Mouse (Mus musculus) spleen, postnatal 10 days (tissue): Measurements from ENCODE around the gene Mpnd.

Experiments
- DNase-seq, 2 experiments: peaks; one replicate each; pipeline ENCODE4 v3.0.0; 2021 to 2022; ENCODE audit warnings: low spot score in 2 of 2

Mpnd gene

DNA sequence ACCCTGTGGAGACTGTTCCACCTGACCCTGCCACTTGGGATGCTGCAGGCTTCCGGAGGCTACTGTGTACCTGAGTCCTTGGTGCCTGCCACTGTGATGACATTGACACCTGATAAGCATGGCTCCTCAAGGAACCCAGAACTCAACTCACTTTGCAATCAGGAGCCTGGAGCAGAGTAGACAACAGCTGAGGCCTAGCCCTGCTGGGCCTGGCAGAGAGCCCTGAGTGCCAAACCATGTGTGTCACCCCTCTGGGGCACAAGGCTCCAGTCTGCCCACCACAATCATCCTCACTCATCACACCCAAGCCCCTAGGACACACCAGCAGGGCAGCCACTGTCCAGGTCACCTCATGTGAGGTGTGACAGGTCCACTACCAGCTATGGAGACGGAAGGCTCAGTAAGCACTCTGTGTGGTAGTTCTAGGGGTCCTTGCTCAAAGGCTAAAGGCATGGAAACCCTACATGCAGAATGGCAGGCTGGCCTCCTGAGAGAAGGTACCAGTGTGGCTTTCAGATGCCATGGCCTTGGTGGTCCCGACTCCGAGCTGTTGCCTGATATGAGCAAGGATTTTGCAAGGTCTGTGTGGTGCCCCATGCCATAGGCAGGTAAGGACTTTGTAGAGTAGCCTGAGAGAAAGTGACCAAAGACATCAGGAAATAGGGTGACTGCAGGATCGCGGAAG, 15.0 kb downstream of the Mpnd start:
- no peak for DNase-seq

DNA sequence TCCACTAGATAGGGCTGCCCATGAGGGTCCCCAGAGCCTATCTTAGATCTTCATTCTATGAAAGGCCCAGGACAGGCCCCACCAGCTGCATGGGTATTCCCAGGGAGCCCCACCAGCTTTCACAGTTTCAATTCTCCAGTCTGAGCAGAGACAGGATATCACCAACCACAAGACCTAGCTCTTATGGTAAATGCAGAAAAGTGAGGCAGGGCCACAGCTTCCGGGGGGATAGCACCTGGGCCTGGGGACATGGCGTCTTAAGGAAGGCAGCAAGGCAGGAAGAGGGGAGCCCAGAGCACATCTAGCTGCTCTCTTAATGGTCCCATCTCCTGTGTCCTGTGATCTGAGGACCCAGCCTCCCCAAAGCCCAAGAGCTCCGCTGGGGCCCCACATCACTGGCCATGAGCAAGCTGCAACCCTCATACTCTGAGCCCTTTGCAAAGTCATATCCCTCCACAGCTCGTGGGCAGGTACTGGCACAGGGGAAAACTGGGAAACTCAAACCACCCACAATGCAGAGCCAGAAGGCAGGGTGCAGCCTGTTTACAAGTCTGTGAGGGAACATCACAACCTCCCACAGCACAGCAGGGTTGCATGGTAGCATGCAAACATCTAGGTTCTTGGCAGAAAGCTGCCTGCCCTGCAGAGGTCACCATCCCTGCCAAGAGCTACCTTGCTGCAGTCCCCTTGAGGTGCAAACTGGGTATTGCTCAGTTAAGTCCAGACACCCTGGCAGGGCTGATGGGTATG, 15.8 kb downstream of the Mpnd start:
- no peak for DNase-seq

DNA sequence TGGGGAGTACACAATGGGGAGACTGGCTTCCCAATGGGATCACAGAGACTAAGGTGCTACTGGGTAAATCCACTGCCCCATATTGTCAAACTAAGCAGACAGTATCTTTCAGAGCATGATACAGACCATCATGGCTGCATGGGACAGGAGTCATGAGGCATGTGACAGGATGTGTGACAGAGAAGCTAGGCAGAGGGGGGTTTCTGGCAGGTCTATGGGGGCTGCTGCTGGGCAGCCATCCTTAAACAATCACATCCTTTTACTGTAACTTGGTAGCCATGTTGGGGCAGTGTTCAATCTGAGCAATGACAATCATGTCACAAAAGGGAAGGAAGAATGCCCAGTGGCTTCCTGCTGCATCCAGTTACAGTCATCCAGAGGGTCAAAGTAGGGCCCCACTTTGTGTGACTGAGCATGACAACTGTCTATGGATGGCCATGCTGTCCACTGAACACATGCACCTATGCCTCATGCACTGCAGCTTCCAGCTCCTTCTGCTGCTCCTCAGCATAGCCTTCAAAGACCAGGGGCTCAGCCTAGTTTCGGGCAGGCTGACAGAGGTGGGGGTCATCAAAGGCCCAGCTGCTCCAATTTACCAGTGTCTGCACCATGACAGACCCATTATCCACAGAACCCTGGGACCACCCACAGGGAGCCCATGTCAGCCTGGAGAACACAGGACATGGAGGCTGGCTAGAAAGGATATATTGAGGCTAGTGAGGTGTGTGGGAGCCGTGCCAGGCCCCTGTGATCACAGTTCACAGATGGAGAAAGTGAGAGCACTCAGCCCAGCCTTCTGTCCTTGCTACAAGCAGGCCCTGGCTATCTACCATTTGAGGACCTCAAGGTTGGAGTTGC, 16.8 kb downstream of the Mpnd start:
- no peak for DNase-seq

DNA sequence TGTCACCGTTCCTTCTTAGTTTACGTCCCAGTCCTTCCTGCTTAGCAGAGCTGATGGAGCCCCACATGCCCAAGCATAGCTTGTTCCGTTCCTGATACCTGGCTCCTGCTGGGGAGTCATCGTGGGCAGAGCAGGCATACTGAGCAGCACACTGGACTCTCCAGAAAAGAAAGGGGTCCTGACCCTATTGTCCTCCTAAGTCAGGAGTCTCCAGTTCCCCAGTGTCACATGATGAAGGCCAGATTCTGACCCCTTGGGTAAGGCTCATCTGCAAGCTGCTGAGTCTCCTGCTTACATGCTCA, 17.4 kb downstream of the Mpnd start:
- DNase-seq, result no peak

DNA sequence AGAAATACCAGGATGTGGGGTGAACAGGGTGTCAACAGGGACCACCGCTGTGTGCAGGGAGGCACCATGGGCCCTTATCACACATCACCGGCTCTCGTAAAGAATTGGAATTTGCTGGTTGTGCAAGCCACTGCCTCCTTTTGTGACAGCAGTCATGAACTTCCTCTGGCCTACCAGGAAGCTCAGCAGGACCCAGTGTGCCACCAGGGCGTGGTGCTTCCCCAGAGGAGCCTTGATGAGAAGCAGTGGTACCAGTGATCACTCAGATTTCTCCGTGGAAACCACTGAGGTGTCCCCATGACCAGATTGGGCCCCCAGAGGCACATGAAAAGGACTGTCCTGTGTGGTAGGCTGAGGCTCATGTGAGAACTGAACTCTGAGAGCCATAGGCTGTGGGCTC, 17.9 kb downstream of the Mpnd start:
- no peak for DNase-seq

DNA sequence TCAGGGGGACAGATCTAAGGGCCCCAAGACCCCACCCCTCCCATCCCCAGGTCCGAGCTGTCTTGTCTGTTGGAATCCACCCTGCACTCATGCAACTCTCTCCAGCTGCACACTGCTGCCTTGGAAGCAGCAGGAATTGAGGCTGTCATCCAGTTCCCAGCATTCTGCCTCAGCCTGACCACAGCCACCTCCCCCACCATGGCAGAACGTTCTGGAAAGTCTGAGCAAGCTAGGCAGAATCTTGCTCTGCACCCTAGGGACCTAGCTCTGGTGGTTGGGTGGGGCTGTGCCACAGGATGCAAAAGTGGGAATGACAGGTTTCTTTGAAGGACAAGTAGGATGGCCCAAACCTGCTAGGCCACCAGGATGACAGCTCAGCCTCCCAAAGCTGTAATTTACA, 19.0 kb downstream of the Mpnd start:
- DNase-seq, result no peak

DNA sequence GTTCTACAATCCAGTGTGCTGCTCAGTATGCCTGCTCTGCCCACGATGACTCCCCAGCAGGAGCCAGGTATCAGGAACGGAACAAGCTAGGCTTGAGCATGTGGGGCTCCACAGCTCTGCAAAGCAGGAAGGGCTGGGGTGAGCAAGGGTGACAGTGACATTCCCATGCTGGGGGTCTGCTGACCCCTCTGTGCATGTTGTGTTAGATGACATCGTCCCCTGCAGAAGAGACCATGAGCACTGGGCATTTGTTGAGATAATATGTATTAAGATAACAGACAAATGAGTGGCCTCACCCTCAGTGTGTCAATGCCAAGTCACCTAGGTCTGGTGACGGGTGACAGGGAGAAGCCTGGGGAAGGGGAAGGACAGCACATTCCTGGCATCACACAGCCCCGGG, 19.4 kb downstream of the Mpnd start:
- no peak for DNase-seq

DNA sequence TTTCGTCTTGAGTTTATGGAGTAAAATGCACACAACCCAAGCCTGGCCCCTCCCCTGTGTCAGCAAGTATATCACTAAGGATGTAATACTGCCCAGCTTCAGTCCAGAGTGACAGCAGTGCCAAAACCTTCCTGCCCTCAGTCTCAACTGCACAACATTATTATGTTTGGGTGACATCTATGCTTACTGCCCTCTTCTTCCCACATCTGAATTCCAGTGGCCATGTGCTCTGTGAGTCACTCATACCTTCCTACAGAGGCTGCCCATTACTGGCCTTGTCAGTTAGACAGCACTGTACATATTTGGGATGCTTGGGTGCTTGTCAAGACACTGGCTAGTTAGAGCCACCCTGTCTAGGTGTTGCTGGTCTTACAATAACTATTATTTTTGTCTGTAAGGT, 20.8 kb downstream of the Mpnd start:
- DNase-seq, result no peak

DNA sequence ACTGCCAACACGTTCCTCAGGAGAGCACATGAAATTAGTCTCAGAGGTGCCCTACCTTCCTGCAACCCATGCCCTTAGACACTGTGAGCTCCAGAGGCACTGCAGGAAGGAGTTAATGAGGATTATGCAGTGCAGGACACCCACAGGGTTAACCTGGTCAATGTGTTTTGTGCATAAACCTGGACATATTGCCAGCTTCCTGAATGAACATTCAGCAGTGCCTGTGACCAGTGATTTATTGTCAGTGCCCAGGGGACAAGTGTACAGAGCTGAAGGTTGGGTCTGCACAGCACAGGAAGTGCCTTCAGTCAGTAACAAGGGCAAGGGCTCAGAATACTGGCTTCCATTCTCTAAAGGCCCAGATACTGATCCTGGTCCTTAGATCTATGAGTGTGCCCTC, 21.4 kb downstream of the Mpnd start:
- DNase-seq, result no peak

DNA sequence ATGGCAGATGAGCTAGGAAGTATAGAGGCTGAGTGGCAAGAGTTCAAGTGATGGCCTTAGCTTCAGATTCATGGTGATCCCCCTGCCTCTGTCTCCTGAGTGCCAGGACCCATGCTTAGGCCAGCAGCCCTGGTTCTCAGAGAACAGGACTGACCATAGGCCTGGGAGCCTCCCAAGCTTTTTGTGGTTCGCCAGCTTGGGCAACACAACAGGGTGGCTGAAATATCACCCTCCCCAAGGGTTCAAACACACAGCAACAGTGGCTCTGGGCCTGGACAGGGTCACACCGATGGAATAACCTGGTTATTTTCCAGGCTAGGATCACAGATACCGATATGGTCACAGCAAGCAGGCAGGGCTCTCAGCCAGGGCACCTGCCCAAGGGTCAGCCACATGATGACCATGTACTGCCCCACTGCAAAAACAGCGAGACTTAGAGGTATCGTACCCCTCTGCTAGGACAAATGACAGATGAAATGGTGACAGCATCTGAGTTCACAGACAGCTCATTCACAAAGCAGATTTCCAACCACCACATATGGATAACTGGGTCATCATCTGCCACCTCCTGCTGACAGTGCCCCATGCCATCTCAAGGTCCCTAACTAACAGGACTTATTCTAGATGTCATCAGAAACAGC, 22.4 kb downstream of the Mpnd start:
- DNase-seq, result no peak

DNA sequence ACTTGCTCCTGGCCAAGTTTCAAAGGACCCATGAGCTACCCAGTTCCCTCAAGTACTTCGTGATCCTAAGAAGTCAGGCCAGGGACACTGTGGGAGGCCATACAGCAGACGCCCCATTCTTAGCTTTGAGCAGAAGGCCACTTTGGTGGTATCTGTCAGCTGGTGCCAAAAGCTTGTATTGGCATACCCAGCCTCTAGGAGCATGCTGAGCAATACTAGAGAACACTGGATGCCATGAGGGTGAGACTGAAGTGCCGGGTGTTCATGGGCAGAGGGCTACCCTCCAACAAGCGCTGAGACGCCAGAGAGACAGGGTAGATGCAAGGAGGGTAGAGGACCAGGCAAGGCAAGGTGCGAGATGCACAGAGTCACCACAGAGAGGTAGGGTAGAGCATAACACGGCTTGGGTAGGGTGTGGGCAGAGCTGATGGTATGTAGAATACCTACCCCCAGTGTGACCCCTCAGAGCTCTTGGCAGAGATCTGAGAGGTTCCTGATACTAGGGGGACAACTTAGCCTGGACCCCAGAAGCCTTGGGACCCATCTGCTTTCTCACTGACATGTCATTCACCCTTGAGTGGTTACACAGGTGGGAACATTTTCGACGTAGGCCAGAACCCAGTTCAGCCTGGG, 24.8 kb downstream of the Mpnd start:
- DNase-seq, result no peak

DNA sequence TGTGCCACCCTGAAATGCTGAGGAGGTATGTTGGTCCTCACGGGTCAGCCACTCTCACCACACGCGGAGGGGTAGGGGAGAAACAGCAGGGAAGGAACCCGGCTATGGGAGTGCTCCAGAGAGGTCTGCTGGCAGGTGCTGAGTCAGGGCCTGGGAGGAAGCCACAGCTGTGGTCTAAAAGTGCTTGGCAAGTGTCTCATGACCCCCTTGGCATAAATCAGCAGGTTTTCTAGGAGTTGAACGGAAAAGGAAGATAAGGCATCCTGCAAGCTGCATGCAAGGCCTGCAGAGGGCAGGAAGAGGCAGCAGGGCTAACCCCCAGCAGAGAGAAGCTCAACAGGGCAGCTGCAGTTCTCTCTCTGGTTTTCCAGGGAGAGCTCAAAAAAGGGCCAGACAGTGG, 25.4 kb downstream of the Mpnd start:
- peak in 1 of 2 experiments; percentile 33 for DNase-seq

DNA sequence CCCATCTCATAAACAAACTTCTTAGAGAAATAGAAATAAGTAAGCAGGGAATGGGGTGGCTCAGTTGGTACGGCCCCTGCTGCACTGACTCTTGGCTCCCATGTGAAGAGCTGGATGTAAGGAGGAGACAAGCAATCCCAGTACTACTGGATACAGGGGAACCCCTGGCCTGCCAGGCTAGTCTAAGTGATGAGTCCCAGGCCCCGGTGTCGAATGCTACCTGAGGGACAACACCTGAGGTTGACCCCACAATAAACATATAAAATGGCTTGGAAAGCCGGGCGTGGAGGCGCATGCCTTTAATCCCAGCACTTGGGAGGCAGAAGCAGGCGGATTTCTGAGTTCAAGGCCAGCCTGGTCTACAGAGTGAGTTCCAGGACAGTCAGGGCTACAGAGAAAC, 25.9 kb downstream of the Mpnd start:
- DNase-seq, result no peak

DNA sequence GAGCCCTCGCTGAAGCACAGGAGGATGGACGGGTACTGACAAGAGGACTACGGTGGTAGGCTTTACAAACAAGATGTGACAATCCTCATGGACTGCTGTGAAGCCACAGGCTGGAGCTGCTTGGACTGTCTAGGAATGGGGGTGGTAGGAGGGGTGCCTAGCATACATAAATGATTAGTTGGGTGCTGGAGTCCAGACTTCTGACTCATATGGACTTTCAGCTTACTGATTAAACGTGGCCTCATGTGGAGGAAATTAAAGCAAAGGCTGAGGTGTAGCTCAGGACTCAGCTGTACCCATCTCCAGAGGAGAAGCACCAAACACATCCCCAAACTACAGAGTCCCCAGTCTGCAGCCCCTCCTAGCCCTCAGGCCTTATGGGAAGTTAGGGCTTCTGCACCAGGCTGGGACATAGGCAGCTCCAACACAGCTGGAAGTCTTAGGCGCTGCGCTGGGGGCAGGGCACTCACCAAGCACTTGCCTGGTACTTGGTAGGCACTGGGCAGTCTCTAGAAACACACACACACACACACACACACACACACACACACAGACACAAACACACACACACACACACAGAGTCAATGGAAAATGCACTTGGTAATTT, 26.7 kb downstream of the Mpnd start:
- no peak for DNase-seq

DNA sequence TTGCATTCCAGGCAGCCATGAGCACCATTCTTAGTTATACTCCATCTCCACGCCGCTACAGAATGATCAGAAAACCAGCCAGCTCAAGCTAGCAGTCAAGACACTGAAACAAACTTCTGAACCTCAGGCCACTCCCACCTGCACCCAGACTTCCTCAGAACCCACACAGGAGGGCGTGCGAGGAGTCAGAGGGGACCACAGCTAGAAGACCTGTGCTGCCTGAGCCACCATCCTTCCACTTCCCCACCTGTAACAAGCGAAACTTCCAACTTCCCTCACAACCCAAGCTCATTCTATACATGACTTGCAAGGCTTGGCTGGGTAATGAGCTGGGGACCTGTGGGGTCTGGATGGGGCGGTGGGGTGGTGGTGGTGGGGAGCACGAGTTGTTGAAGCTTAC, 27.3 kb downstream of the Mpnd start:
- DNase-seq, result peak in 1 of 2 experiments; percentile 62

DNA sequence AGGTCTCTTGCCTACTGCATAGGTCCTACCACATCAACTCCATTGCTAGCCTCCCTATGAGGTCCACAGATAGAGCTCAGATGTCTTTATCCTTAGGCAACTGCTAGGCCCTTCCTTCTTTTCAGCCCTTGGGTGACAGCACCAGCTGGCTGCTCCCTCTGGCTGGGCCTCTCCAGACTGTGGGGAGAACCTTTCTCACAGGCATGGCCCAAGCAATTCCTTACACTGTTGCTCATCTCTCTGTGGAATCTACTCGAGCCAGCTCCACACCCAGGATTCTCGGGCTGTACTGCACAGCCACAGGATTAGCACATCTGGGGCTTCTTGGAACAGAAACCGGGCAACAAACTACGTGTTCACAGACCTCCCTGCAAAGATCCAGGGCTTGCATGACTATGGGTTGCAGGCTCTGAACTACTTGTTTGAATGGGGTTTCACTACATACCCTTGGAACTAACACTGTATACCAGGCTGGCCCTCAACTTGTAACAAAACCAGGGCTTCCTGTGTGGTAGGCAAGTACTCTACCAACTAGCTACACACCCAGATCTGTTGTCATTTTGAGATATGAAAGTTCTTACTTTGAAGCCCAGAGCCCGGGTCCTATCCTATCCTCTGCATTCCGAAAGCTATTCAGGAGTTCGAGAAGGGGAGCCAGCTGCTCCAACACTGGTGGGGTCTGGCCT, 28.7 kb downstream of the Mpnd start:
- no peak for DNase-seq

DNA sequence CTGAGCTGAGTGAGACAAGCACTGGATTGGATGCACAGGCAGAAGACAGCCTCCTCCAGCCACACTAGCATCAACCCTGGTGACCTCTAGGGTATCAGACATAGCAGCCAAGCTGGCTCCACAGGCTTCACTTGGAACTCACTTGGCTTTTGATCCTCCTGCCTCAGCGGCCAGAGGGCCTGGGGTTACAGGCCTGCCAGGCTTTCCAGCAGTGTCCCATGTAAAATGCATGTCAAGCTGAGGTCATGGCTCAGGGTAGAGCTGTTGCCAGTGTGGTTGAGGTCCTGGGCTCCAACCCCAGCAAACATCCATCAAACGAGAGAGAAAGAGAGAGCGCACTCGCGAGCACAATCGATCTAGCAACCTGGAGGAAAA, 29.2 kb downstream of the Mpnd start:
- DNase-seq, result no peak

DNA sequence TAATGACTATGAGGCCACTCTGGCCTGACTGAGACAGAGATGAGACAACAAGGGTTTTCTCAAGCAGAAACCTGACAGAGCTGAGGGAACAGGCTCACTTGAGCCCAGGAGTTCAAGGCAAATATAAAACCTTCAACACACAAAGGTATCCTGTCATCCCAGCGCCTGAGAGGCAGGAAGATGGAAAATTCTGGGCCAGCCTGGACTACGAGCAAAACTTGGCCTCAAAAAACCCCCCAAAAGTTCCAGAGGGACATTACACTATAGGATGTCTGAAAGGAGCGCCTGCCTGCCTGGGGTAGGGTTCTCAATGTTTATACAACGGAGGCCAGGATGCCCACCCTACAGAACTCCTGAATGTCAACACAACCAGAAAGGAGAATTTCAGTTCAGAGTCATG, 29.7 kb downstream of the Mpnd start:
- no peak for DNase-seq

DNA sequence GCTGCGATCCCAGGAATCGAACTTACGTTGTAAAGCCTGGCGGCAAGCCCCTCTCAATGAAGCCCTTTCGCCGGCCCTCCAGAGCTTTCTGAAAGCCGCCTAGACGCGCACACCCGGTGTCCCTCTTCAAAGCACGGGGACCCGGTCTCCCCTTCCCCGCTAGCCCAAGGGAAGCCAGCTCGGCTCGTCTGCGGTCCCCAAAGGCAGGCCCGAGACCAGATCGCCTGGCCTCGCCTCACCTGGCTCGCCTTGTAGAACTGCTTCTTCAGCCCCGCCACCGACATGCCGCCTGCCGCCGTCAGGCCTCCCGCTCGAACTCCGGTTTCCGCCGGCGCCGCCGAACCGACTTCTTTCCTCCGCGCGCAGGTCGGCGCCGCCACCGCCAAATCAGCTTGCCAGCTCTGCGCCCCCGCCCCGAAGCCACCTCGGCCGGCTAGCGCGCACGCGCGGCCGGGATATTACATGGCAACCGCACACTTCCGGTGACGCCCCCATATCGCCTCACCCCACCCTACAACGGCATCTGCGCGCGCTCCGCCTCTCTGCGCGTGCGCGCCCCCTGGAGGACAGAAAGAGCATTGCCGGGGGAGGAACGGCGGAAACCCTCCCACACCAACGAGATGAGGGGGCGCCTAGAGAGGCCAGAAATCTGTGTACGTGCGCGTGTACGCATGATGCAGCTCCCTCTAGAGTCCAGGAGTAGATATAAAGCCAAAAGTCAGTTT, 30.8 kb downstream of the Mpnd start, which contains the start of gene Sh3gl1:
Gene Sh3gl1, minus strand, starts transcription at position 460 of the 725 bp plus-strand sequence.
- DNase-seq, result peak; percentile 99

DNA sequence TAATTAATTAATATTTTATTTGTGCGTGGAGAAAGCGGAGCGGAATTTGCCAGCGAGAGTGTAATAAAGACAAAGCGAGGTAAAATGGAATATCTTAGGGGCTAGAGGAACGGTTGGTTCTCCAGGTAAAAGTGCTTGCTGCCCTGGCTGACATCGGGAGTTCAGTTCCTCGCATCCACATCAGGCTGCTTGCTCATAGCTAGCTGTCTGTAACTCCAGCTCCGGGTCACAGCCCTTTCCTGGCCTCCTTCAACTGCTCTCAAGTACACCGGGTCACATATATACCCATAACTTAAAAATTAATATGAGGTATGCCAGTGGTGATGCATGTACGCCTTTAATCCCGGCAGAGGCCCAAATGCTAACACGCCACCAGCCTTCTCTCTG, 31.4 kb downstream of the Mpnd start:
- DNase-seq, result no peak
